Comparison of ENCODE assay signal across 16 mouse cellular contexts in the genomic region with DNA sequence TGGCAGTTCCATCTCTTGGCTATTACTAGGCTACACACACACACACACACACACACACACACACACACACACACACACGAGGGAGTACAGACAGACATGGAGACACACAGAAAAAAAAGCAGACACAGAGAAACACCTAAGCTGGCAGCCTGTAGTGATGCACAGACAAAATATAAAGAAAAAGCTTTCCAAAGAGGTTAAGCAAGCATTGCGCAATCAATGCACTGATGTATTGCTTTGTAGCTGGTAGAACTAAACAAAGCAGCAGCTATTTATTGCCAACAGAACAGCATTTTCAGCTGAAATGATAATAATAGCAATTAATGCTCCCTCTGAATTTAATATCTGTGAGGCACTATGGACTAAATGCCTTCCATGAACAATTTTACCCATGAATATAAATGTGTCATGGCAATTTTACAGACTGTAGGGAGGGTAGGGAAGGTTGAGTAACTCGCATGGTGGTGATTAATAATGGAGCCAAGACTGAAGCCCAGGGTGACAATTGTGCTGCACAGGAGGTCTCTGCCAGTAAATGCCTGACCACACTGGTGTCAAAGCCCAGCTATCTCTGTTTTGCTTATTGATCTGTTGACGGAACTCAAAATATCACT.
DNase-seq lines count a peak whose midpoint lies in the region; ATAC-seq and TF ChIP-seq lines count a peak whose summit lies in the region.
"Had no signal": no experiment of that assay in that cellular context is flagged by ENCODE, and none has a peak within 500 bp of the region (broad histone marks: within the 10 kb centered on the region; RNA-seq: fewer than 3 reads in every experiment).

No protein-coding gene starts in this region.

- H3K4me3 ChIP-seq in hindbrain, embryonic 11.5 days (ENCODE audit: low read depth, low read length): no peak overlapping the region
- no peak overlapping the region for H3K4me3 ChIP-seq in hindbrain, embryonic 16.5 days (ENCODE audit: low read length)
- H3K4me3 ChIP-seq in neural tube, embryonic 15.5 days (replicated peaks): no peak overlapping the region
- H3K4me3 ChIP-seq in forebrain, embryonic 15.5 days: no peak overlapping the region
- no peak overlapping the region for H3K4me3 ChIP-seq in olfactory bulb, adult 2 months (ENCODE audit: insufficient read depth, low read depth, low read length)
- H3K4me3 ChIP-seq: heart, embryonic 15.5 days; left cerebral cortex, adult 2 months; limb, embryonic 12.5 days; liver, embryonic 15.5 days; stomach, embryonic 15.5 days had no signal

- no peak for DNase-seq in hindbrain, embryonic 11.5 days (ENCODE audit: low spot score)
- peak; percentile 6 for DNase-seq in neural tube, embryonic 10.5 days (ENCODE audit: extremely low spot score, low spot score)
- DNase-seq in c-Kit-positive CD71-positive TER-119-positive erythroid progenitor cells, embryonic 14.5 days (ENCODE audit: low spot score): no peak
- DNase-seq in urinary bladder, adult 2 months (ENCODE audit: low spot score): no peak
- DNase-seq: adrenal gland, adult 8-10 months; cerebellum, postnatal 10 days; heart, adult 18-20 months had no signal

- no peak overlapping the region for H3K4me2 ChIP-seq in hindbrain, embryonic 11.5 days (replicated peaks; ENCODE audit: low read depth, low read length)
- no peak overlapping the region for H3K4me2 ChIP-seq in hindbrain, embryonic 16.5 days (ENCODE audit: low read length)
- H3K4me2 ChIP-seq in neural tube, embryonic 15.5 days: no peak overlapping the region
- no peak overlapping the region for H3K4me2 ChIP-seq in forebrain, embryonic 15.5 days (replicated peaks)
- H3K4me2 ChIP-seq: heart, embryonic 15.5 days; limb, embryonic 12.5 days; liver, embryonic 15.5 days; stomach, embryonic 15.5 days had no signal

- TF ChIP-seq POLR2A in olfactory bulb, adult 2 months (IDR thresholded peaks at IDR 0.05; ENCODE audit: insufficient read depth, low read depth, low read length): no peak

- no peaks in the 10 kb centered on the region for H3K27me3 ChIP-seq in hindbrain, embryonic 11.5 days (ENCODE audit: control insufficient read depth, insufficient read depth, low read length)
- no peaks in the 10 kb centered on the region for H3K27me3 ChIP-seq in hindbrain, embryonic 16.5 days (replicated peaks; ENCODE audit: control insufficient read depth, insufficient read depth, low read length)
- H3K27me3 ChIP-seq in neural tube, embryonic 15.5 days (replicated peaks): no peaks in the 10 kb centered on the region
- no peaks in the 10 kb centered on the region for H3K27me3 ChIP-seq in forebrain, embryonic 15.5 days
- H3K27me3 ChIP-seq: heart, embryonic 15.5 days; limb, embryonic 12.5 days; liver, embryonic 15.5 days; stomach, embryonic 15.5 days had no signal

- H3K36me3 ChIP-seq in hindbrain, embryonic 11.5 days (ENCODE audit: control insufficient read depth, insufficient read depth, low read length): no peaks in the 10 kb centered on the region
- H3K36me3 ChIP-seq in hindbrain, embryonic 16.5 days (ENCODE audit: control insufficient read depth, insufficient read depth, low read length): no peaks in the 10 kb centered on the region; the same call in 1 of the 2 replicates
- no peaks in the 10 kb centered on the region for H3K36me3 ChIP-seq in neural tube, embryonic 15.5 days
- H3K36me3 ChIP-seq in forebrain, embryonic 15.5 days: peaks cover 10% of the 10 kb centered on the region; the same call in 1 of the 2 replicates
- H3K36me3 ChIP-seq: heart, embryonic 15.5 days; liver, embryonic 15.5 days; stomach, embryonic 15.5 days had no signal

- no peaks in the 10 kb centered on the region for H3K9me3 ChIP-seq in hindbrain, embryonic 11.5 days (ENCODE audit: control insufficient read depth, low read length)
- peaks cover 7% of the 10 kb centered on the region; the same call in 1 of the 2 replicates for H3K9me3 ChIP-seq in hindbrain, embryonic 16.5 days (ENCODE audit: control insufficient read depth, low read length)
- H3K9me3 ChIP-seq in neural tube, embryonic 15.5 days (replicated peaks): no peaks in the 10 kb centered on the region
- no peaks in the 10 kb centered on the region for H3K9me3 ChIP-seq in forebrain, embryonic 15.5 days
- H3K9me3 ChIP-seq: heart, embryonic 15.5 days; liver, embryonic 15.5 days; stomach, embryonic 15.5 days had no signal

- TF ChIP-seq CTCF in olfactory bulb, adult 2 months (IDR thresholded peaks at IDR 0.05; ENCODE audit: insufficient read depth, low read depth, low read length): no peak

- ATAC-seq in hindbrain, embryonic 11.5 days (ENCODE audit: low FRiP score): no peak
- ATAC-seq in hindbrain, embryonic 16.5 days: no peak
- no peak for ATAC-seq in neural tube, embryonic 15.5 days (ENCODE audit: low FRiP score)
- 0 out of 2 replicates have a peak, but pooled peaks have one; percentile 16 for ATAC-seq in forebrain, embryonic 15.5 days (replicated peaks)

- H3K9ac ChIP-seq in hindbrain, embryonic 11.5 days (ENCODE audit: low read depth, low read length): no peak overlapping the region
- no peak overlapping the region for H3K9ac ChIP-seq in hindbrain, embryonic 16.5 days (ENCODE audit: low read depth, low read length)
- H3K9ac ChIP-seq in neural tube, embryonic 15.5 days (replicated peaks): no peak overlapping the region
- H3K9ac ChIP-seq in forebrain, embryonic 15.5 days (replicated peaks): no peak overlapping the region
- H3K9ac ChIP-seq: heart, embryonic 15.5 days; limb, embryonic 12.5 days; liver, embryonic 15.5 days; stomach, embryonic 15.5 days had no signal

- 0 out of 2 replicates have a peak overlapping the region, but pooled peaks have one; percentile 12 for H3K27ac ChIP-seq in hindbrain, embryonic 11.5 days (ENCODE audit: low read depth, low read length)
- no peak overlapping the region for H3K27ac ChIP-seq in hindbrain, embryonic 16.5 days (ENCODE audit: low read depth, low read length)
- no peak overlapping the region; the same call in 1 of the 2 replicates for H3K27ac ChIP-seq in neural tube, embryonic 15.5 days (replicated peaks)
- peak overlapping the region; percentile 46; the same call in 1 of the 2 replicates for H3K27ac ChIP-seq in forebrain, embryonic 15.5 days (replicated peaks)
- H3K27ac ChIP-seq in olfactory bulb, adult 2 months (ENCODE audit: insufficient read depth, low read depth, low read length): peak overlapping the region; percentile 75
- H3K27ac ChIP-seq: heart, embryonic 15.5 days; left cerebral cortex, adult 2 months; limb, embryonic 12.5 days; liver, embryonic 15.5 days; stomach, embryonic 15.5 days had no signal

- no peaks in the 10 kb centered on the region for H3K4me1 ChIP-seq in hindbrain, embryonic 11.5 days (replicated peaks; ENCODE audit: control insufficient read depth, insufficient read depth, low read length)
- peaks cover 9% of the 10 kb centered on the region for H3K4me1 ChIP-seq in hindbrain, embryonic 16.5 days (ENCODE audit: control insufficient read depth, insufficient read depth, low read depth, low read length)
- H3K4me1 ChIP-seq in neural tube, embryonic 15.5 days: peaks cover 11% of the 10 kb centered on the region
- H3K4me1 ChIP-seq in forebrain, embryonic 15.5 days: peaks cover 5% of the 10 kb centered on the region; the same call in 1 of the 2 replicates
- no peaks in the 10 kb centered on the region for H3K4me1 ChIP-seq in olfactory bulb, adult 2 months (ENCODE audit: control insufficient read depth, insufficient read depth, low read length)

- 84% methylated on average over 4 of the region's 4 CpGs for WGBS in hindbrain, embryonic 11.5 days
- WGBS in hindbrain, embryonic 16.5 days: 61% methylated on average over 4 of the region's 4 CpGs
- 61% methylated on average over 4 of the region's 4 CpGs for WGBS in neural tube, embryonic 15.5 days
- 73% methylated on average over 4 of the region's 4 CpGs for WGBS in forebrain, embryonic 15.5 days
- 55% methylated on average over 4 of the region's 4 CpGs for WGBS in olfactory bulb, adult 2 months

Comparison
In these comparisons a context has a peak if more than half of its experiments do, and no peak if none do; other contexts are left out.
1. H3K27ac ChIP-seq: peak in hindbrain, embryonic 11.5 days (single experiment), forebrain, embryonic 15.5 days (single experiment) and olfactory bulb, adult 2 months (single experiment); none in hindbrain, embryonic 16.5 days (single experiment) and neural tube, embryonic 15.5 days (single experiment).